Mouse (Mus musculus): Measurements from ENCODE around the gene Cdon.

DNA sequence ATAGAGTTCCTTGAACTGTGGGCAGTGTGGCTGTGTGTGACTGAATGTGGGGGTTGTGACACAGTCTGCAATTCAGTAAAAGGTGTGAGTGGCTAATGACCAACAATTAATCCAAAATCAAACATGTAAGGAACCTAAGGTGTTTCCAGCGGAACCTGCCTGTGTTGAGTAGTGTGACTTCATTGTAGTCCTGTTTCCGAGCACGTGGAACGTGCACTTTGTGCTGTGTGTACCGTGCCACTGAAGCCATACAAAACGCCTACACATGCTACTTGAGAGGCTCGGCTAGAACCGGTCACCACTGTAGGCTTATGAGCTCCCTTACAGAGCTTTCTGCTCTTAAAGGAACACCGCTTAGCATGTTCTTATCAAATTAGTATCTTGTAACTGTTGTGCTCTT lies 127.5 kb downstream of the Cdon start:
- TF ChIP-seq NELFE (IDR thresholded peaks at IDR 0.05; ENCODE audit: low read depth, low read length) (no peak), EP300 (IDR thresholded peaks at IDR 0.05; ENCODE audit: low read depth in 1 of 2, low read length in 2 of 2) (no peak), TAL1 (IDR thresholded peaks at IDR 0.05; ENCODE audit: low read length) (no peak), CTCF (IDR thresholded peaks at IDR 0.05 in 2 of 3, conservative IDR thresholded peaks at IDR 0.05 in 1 of 3; ENCODE audit: control insufficient read depth in 1 of 3, insufficient read depth in 1 of 3, low read depth in 2 of 3, low read length in 3 of 3, poor library complexity in 1 of 3, severe bottlenecking in 1 of 3) (no peak), GABPA (IDR thresholded peaks at IDR 0.05; ENCODE audit: low read depth, low read length) (no peak), ETS1 (IDR thresholded peaks at IDR 0.05; ENCODE audit: low read depth, low read length) (no peak), POLR2A (IDR thresholded peaks at IDR 0.05; ENCODE audit: control insufficient read depth in 1 of 2, insufficient read depth in 1 of 2, low read depth in 1 of 2, low read length in 2 of 2, poor library complexity in 1 of 2) (no peak), TCF12 (IDR thresholded peaks at IDR 0.05; ENCODE audit: low read depth, low read length) (no peak), GATA1 (IDR thresholded peaks at IDR 0.05; ENCODE audit: low read depth, low read length) (no peak), CHD2 (IDR thresholded peaks at IDR 0.05; ENCODE audit: low read length) (no peak)
